Mouse (Mus musculus): Measurements from ENCODE around the gene Izumo4. TPM values are rescaled to one million over a fixed set of nuclear protein-coding genes. Genes with fewer than 3 reads are reported as not detected.

Gene Izumo4
- polyA plus RNA-seq, 1 experiment from 2014 or later = 10.5 TPM

GRCm38 (mm10) chr10:80696502-80697392 is 5.2 kb upstream of the Izumo4 start:
- Histone ChIP-seq H3K4me1 (peaks cover 53% of the 10 kb centered on the region), H3K4me3 (0 out of 2 replicates have a peak overlapping the region, but pooled peaks have one; percentile 11), H3K27ac (replicated peaks) (peak overlapping the region; percentile 59; the same call in 1 of the 2 replicates), H3K36me3 (replicated peaks) (peaks cover 43% of the 10 kb centered on the region), H3K9me3 (no peaks in the 10 kb centered on the region), H3K27me3 (replicated peaks; ENCODE audit: low read depth, poor library complexity, severe bottlenecking) (no peaks in the 10 kb centered on the region)
- WGBS = 75% methylated on average over 12 of the region's 12 CpGs
- no peak for DNase-seq (ENCODE audit: low spot score)

- H3K4me1 ChIP-seq = peaks cover 56% of the 10 kb centered on the region
- H3K36me3 ChIP-seq (replicated peaks) = peaks cover 40% of the 10 kb centered on the region
- DNase-seq (ENCODE audit: low spot score) = no peak
- H3K4me3 ChIP-seq = no peak overlapping the region
- no peak overlapping the region for H3K27ac ChIP-seq (replicated peaks)
- no peaks in the 10 kb centered on the region for H3K27me3 ChIP-seq (replicated peaks; ENCODE audit: low read depth, poor library complexity, severe bottlenecking)
- WGBS = 92% methylated on average over 8 of the region's 8 CpGs
- H3K9me3 ChIP-seq = no peaks in the 10 kb centered on the region
Measured at GRCm38 (mm10) chr10:80697393-80697787, 4.6 kb upstream of the Izumo4 start.

- Histone ChIP-seq H3K4me1 (peaks cover 58% of the 10 kb centered on the region), H3K9me3 (no peaks in the 10 kb centered on the region), H3K4me3 (no peak overlapping the region), H3K36me3 (replicated peaks) (peaks cover 36% of the 10 kb centered on the region), H3K27me3 (replicated peaks; ENCODE audit: low read depth, poor library complexity, severe bottlenecking) (no peaks in the 10 kb centered on the region), H3K27ac (replicated peaks) (no peak overlapping the region)
- DNase-seq (ENCODE audit: low spot score) = no peak
- WGBS = 85% methylated on average over 9 of the region's 9 CpGs
Measured at GRCm38 (mm10) chr10:80697812-80698211, 4.2 kb upstream of the Izumo4 start.

- WGBS = 89% methylated on average over 9 of the region's 9 CpGs
- H3K36me3 ChIP-seq (replicated peaks) = peaks cover 29% of the 10 kb centered on the region
- no peak for DNase-seq (ENCODE audit: low spot score)
- no peak overlapping the region for H3K4me3 ChIP-seq
- H3K4me1 ChIP-seq = peaks cover 66% of the 10 kb centered on the region
- H3K27me3 ChIP-seq (replicated peaks; ENCODE audit: low read depth, poor library complexity, severe bottlenecking) = no peaks in the 10 kb centered on the region
- no peaks in the 10 kb centered on the region for H3K9me3 ChIP-seq
- peak overlapping the region; percentile 35; the same call in 1 of the 2 replicates for H3K27ac ChIP-seq (replicated peaks)
Measured at GRCm38 (mm10) chr10:80698605-80699004, 3.4 kb upstream of the Izumo4 start.

- 85% methylated on average over 7 of the region's 7 CpGs for WGBS
Measured at GRCm38 (mm10) chr10:80700038-80700504, 1.9 kb upstream of the Izumo4 start.

GRCm38 (mm10) chr10:80700732-80701131 is 1.3 kb upstream of the Izumo4 start:
- DNase-seq (ENCODE audit: low spot score) = no peak
- Histone ChIP-seq H3K27ac (replicated peaks) (no peak overlapping the region; the same call in 1 of the 2 replicates), H3K27me3 (replicated peaks; ENCODE audit: low read depth, poor library complexity, severe bottlenecking) (no peaks in the 10 kb centered on the region), H3K9me3 (no peaks in the 10 kb centered on the region), H3K36me3 (replicated peaks) (peaks cover 24% of the 10 kb centered on the region), H3K4me1 (peaks cover 53% of the 10 kb centered on the region), H3K4me3 (peak overlapping the region; percentile 76)
- WGBS = 47% methylated on average over 4 of the region's 4 CpGs

More at GRCm38 (mm10) chr10:80700038-80700504, 1.9 kb upstream of the Izumo4 start:
- H3K4me3 ChIP-seq = peak overlapping the region; percentile 14; the same call in 1 of the 2 replicates
- no peak overlapping the region for H3K27ac ChIP-seq (replicated peaks)
- H3K4me1 ChIP-seq = peaks cover 60% of the 10 kb centered on the region
- peaks cover 17% of the 10 kb centered on the region for H3K36me3 ChIP-seq (replicated peaks)
- no peak for DNase-seq (ENCODE audit: low spot score)
- no peaks in the 10 kb centered on the region for H3K27me3 ChIP-seq (replicated peaks; ENCODE audit: low read depth, poor library complexity, severe bottlenecking)
- no peaks in the 10 kb centered on the region for H3K9me3 ChIP-seq

- H3K4me3 ChIP-seq = peak overlapping the region; percentile 76
- H3K36me3 ChIP-seq (replicated peaks) = peaks cover 43% of the 10 kb centered on the region
- no peaks in the 10 kb centered on the region for H3K27me3 ChIP-seq (replicated peaks; ENCODE audit: low read depth, poor library complexity, severe bottlenecking)
- H3K27ac ChIP-seq (replicated peaks) = peak overlapping the region; percentile 89
- WGBS = 2% methylated on average over 47 of the region's 47 CpGs
- peaks cover 45% of the 10 kb centered on the region for H3K4me1 ChIP-seq
- peak; percentile 96 for DNase-seq (ENCODE audit: low spot score)
- no peaks in the 10 kb centered on the region for H3K9me3 ChIP-seq
Measured at GRCm38 (mm10) chr10:80702536-80703390, 779 bp downstream of the Izumo4 start.

- Histone ChIP-seq H3K4me3 (peak overlapping the region; percentile 76), H3K4me1 (peaks cover 39% of the 10 kb centered on the region)
- no peak for DNase-seq (ENCODE audit: low spot score)
Measured at GRCm38 (mm10) chr10:80703643-80704042, 1.7 kb downstream of the Izumo4 start.

GRCm38 (mm10) chr10:80704418-80704817 is 2.4 kb downstream of the Izumo4 start:
- Histone ChIP-seq H3K36me3 (replicated peaks) (peaks cover 45% of the 10 kb centered on the region), H3K4me3 (no peak overlapping the region), H3K27ac (replicated peaks) (no peak overlapping the region), H3K9me3 (no peaks in the 10 kb centered on the region), H3K27me3 (replicated peaks; ENCODE audit: low read depth, poor library complexity, severe bottlenecking) (no peaks in the 10 kb centered on the region), H3K4me1 (peaks cover 37% of the 10 kb centered on the region)
- DNase-seq (ENCODE audit: low spot score) = no peak
- 84% methylated on average over 5 of the region's 5 CpGs for WGBS

More at GRCm38 (mm10) chr10:80703643-80704042, 1.7 kb downstream of the Izumo4 start:
- no peak overlapping the region for H3K27ac ChIP-seq (replicated peaks)
- no peaks in the 10 kb centered on the region for H3K9me3 ChIP-seq
- 84% methylated on average over 5 of the region's 5 CpGs for WGBS
- H3K27me3 ChIP-seq (replicated peaks; ENCODE audit: low read depth, poor library complexity, severe bottlenecking) = no peaks in the 10 kb centered on the region
- H3K36me3 ChIP-seq (replicated peaks) = peaks cover 43% of the 10 kb centered on the region

GRCm38 (mm10) chr10:80705033-80705432 is 3.0 kb downstream of the Izumo4 start:
- Histone ChIP-seq H3K4me3 (no peak overlapping the region), H3K4me1 (peaks cover 33% of the 10 kb centered on the region), H3K27ac (replicated peaks) (no peak overlapping the region), H3K27me3 (replicated peaks; ENCODE audit: low read depth, poor library complexity, severe bottlenecking) (no peaks in the 10 kb centered on the region), H3K9me3 (no peaks in the 10 kb centered on the region), H3K36me3 (replicated peaks) (peaks cover 51% of the 10 kb centered on the region)
- no peak for DNase-seq (ENCODE audit: low spot score)
- WGBS = 69% methylated on average over 3 of the region's 3 CpGs

- no peaks in the 10 kb centered on the region for H3K9me3 ChIP-seq
- H3K4me3 ChIP-seq = no peak overlapping the region
- H3K36me3 ChIP-seq (replicated peaks) = peaks cover 55% of the 10 kb centered on the region
- H3K4me1 ChIP-seq = peaks cover 31% of the 10 kb centered on the region
- H3K27ac ChIP-seq (replicated peaks) = no peak overlapping the region
- 74% methylated on average over 3 of the region's 3 CpGs for WGBS
- no peak for DNase-seq (ENCODE audit: low spot score)
- H3K27me3 ChIP-seq (replicated peaks; ENCODE audit: low read depth, poor library complexity, severe bottlenecking) = no peaks in the 10 kb centered on the region
Measured at GRCm38 (mm10) chr10:80705479-80705878, 3.5 kb downstream of the Izumo4 start.

- WGBS = 92% methylated on average over 3 of the region's 3 CpGs
- no peaks in the 10 kb centered on the region for H3K4me1 ChIP-seq
- no peak for DNase-seq (ENCODE audit: low spot score)
- H3K27me3 ChIP-seq (replicated peaks; ENCODE audit: low read depth, poor library complexity, severe bottlenecking) = no peaks in the 10 kb centered on the region
- H3K4me3 ChIP-seq = no peak overlapping the region
- H3K9me3 ChIP-seq = no peaks in the 10 kb centered on the region
- peaks cover 100% of the 10 kb centered on the region for H3K36me3 ChIP-seq (replicated peaks)
- H3K27ac ChIP-seq (replicated peaks) = no peak overlapping the region
Measured at GRCm38 (mm10) chr10:80710834-80711233, 8.8 kb downstream of the Izumo4 start.

Measured in embryonic facial prominence, embryonic 10.5 days (tissue).